Mouse (Mus musculus) C2C12 (cell line): ENCODE data around the gene Wrap73.

ENCODE experiments used
- CTCF ChIP-seq: IDR thresholded peaks from one replicate; pipeline ENCODE4 v1.5.1; 2011; ENCODE audit not compliant: control insufficient read depth, insufficient read depth, insufficient read length
- MYOG ChIP-seq: IDR thresholded peaks from one replicate; pipeline ENCODE4 v1.6.1; 2011; ENCODE audit not compliant: control insufficient read depth, insufficient read length; ENCODE audit errors: extremely low read depth

GRCm38 (mm10) chr4:154106497-154107061 is 35.6 kb upstream of the Wrap73 start:
- TF ChIP-seq CTCF (no peak), MYOG (no peak)
